Mouse (Mus musculus): ENCODE data around the gene H2-DMb2. TPM values are rescaled to one million over a fixed set of nuclear protein-coding genes. Genes with fewer than 3 reads are reported as not detected.

H2-DMb2 gene
- polyA plus RNA-seq, 1 experiment from 2014 or later: 0.40 TPM

DNA sequence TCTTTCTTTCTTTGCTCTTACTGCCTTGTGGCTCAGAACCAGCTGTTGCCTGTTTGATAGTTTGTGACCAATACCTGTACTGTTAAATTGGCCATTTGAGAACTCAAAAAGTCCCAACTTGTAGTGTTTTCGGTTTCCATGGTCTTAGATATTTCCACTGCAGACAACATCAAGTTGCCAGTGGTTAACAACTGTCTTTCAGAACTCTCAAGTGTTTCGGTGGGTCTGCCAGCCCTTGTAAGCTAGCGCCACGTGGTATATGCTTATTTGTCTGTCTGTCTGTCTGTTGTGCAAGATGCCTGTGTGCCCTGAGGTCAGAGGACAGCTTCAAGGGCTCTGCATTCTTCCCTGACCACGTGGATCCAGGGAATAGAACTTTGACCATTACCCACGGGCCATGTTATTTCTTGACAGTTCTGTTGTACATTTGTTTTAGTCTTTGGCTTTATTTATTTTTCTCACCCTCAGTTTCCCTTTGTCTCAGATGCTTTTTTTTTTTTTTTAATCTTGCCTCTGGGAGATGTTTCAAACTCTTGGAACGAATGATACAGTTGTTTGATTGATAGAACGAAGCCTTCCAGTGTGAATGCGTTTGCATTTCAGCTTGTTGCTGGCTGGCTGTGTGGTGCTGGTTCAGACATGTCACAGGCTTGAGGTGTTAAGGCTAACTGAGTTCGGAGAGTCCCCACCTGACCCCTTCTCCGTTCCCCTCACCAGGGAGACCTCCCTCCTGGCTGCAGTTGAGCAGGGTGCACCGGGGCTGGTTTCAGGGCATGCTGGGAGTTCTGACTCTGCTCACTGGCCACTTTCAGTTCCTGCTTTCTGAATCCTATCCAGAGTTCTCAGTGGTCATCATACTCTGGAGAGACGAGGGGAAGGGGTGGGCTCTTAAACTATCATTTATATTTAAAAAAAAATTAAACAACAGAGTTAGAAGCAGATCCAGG, 37.1 kb downstream of the H2-DMb2 start:
- Histone ChIP-seq H3K27ac (no peak overlapping the region), H3K27me3 (ENCODE audit: low read depth, poor library complexity, severe bottlenecking) (peaks cover 24% of the 10 kb centered on the region), H3K4me3 (no peak overlapping the region), H3K4me1 (no peaks in the 10 kb centered on the region), H3K36me3 (no peaks in the 10 kb centered on the region), H3K9me3 (replicated peaks) (no peaks in the 10 kb centered on the region; the same call in 1 of the 2 replicates)
- no peak for DNase-seq (ENCODE audit: low spot score)
- 77% methylated on average over 13 of the region's 13 CpGs for WGBS

DNA sequence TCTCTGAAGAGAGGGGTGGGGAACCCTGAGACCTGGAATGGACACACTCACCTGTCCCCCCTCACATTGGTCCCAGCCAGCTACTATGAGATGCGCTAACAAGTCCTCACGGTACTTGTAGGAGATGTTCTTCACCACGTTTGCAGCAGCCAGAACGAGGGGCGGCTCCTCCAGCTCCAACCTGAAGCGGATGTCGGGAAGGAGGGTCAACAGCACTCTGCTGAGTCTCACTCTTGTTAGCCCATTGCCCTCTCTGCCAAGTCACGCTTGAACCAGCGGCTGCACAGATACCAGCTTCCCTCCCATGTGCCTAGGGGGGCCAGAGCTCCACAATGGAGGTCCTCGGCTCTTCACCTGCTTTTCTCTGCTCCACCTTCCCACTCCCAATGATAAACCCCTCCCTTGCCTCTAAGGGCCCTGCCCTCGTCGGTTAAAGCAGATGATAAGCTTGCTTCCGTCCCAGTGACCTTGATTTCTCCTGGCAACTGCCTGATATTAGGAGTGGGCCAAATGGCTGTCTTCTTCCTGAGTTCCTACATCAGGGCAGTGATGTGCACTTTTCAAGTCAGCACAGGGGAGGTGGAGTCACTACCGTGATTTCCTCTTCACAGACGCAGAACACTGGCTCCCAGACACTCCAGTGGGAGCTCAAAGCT, 40.6 kb downstream of the H2-DMb2 start:
- no peaks in the 10 kb centered on the region for H3K9me3 ChIP-seq (replicated peaks)
- no peak overlapping the region for H3K4me3 ChIP-seq
- H3K27me3 ChIP-seq (ENCODE audit: low read depth, poor library complexity, severe bottlenecking): peaks cover 57% of the 10 kb centered on the region
- H3K4me1 ChIP-seq: peaks cover 18% of the 10 kb centered on the region
- H3K27ac ChIP-seq: no peak overlapping the region
- 75% methylated on average over 15 of the region's 15 CpGs for WGBS
- H3K36me3 ChIP-seq: no peaks in the 10 kb centered on the region
- DNase-seq (ENCODE audit: low spot score): no peak

GRCm38 (mm10) chr17:34185526-34185925, 42.4 kb downstream of the H2-DMb2 start:
- WGBS: 88% methylated on average over 9 of the region's 9 CpGs
- H3K27me3 ChIP-seq (ENCODE audit: low read depth, poor library complexity, severe bottlenecking): peaks cover 76% of the 10 kb centered on the region
- H3K27ac ChIP-seq: no peak overlapping the region
- H3K4me1 ChIP-seq: peaks cover 18% of the 10 kb centered on the region
- no peak overlapping the region for H3K4me3 ChIP-seq
- H3K36me3 ChIP-seq: no peaks in the 10 kb centered on the region
- no peaks in the 10 kb centered on the region for H3K9me3 ChIP-seq (replicated peaks)
- DNase-seq (ENCODE audit: low spot score): no peak

- Histone ChIP-seq H3K27me3 (ENCODE audit: low read depth, poor library complexity, severe bottlenecking) (peaks cover 89% of the 10 kb centered on the region), H3K36me3 (no peaks in the 10 kb centered on the region), H3K4me1 (peaks cover 18% of the 10 kb centered on the region), H3K4me3 (peak overlapping the region; percentile 53), H3K27ac (peak overlapping the region; percentile 50), H3K9me3 (replicated peaks) (no peaks in the 10 kb centered on the region)
- no peak for DNase-seq (ENCODE audit: low spot score)
- WGBS: 4% methylated on average over 14 of the region's 14 CpGs
These were observed 43.8 kb downstream of the H2-DMb2 start for GRCm38 (mm10) chr17:34186885-34187260.

DNA sequence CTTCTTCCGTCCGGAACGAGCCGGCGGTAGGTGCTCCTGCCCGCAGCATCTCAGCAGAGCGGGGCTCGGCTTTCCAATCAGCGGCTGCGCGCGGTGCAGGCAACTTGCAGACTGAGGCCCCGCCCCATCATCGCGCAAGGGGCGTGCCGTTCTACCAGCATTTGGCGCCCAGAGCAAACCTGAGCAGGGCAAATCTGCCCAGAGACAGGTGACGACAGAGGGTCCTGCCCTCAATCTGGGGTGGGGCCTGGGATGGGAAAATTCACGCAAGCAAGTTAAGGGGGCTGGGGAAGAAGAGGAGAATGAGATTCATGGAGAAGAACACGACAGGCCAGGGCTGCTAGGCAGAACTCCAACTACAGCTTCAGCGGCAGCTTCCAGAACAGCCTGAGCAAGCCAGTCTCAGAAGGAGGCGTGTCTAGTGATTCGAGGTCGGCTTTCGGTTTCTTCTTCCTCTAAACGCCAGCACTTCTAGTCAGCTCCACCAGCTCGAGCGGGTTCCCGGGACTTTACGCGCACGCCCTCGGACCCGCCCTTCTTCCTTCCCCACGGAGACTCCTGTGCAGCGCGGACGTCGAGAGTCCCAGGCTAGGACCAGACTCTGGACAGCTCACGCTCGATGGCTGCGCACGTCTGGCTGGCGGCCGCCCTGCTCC, 44.3 kb downstream of the H2-DMb2 start, which contains the start of the genes Tap1 and Psmb9:
Gene Tap1 (plus strand): TSS at position 293 of the 656 bp plus-strand sequence.
Gene Psmb9 (minus strand): TSS at position 504 of the 656 bp plus-strand sequence.
- Histone ChIP-seq H3K4me3 (peak within 1 kb of the TSS; percentile 53), H3K4me1 (peaks cover 18% of the 10 kb centered on the region), H3K9me3 (replicated peaks) (no peaks in the 10 kb centered on the region), H3K27ac (peak within 1 kb of the TSS; percentile 50), H3K27me3 (ENCODE audit: low read depth, poor library complexity, severe bottlenecking) (peaks cover 94% of the 10 kb centered on the region), H3K36me3 (no peaks in the 10 kb centered on the region)
- WGBS: under 1% methylated on average over 46 of the region's 46 CpGs
- peak; percentile 97 for DNase-seq (ENCODE audit: low spot score)

GRCm38 (mm10) chr17:34188010-34188409, 44.9 kb downstream of the H2-DMb2 start:
- peak overlapping the region; percentile 53 for H3K4me3 ChIP-seq
- peaks cover 18% of the 10 kb centered on the region for H3K4me1 ChIP-seq
- no peaks in the 10 kb centered on the region for H3K36me3 ChIP-seq
- peak overlapping the region; percentile 50; the same call in 1 of the 2 replicates for H3K27ac ChIP-seq
- no peaks in the 10 kb centered on the region for H3K9me3 ChIP-seq (replicated peaks)
- no peak for DNase-seq (ENCODE audit: low spot score)
- WGBS: 3% methylated on average over 20 of the region's 20 CpGs
- H3K27me3 ChIP-seq (ENCODE audit: low read depth, poor library complexity, severe bottlenecking): peaks cover 98% of the 10 kb centered on the region

DNA sequence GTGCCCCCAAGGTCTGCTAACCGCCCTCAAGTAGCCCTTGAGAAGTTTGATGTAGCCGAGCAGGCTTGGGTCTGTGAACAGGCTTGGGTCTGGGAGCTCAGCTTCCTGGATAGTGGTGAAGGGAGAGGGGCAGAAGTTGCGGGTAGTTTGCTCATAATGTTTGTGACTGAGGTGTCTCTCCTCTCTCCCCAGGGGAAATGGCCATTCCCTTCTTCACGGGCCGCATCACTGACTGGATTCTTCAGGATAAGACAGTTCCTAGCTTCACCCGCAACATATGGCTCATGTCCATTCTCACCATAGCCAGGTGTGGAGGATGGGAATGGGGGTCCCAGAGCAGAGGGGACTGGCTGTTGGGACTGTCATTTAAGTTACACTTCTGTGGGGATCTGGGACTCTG, 45.9 kb downstream of the H2-DMb2 start:
- Histone ChIP-seq H3K9me3 (replicated peaks) (no peaks in the 10 kb centered on the region), H3K4me1 (peaks cover 18% of the 10 kb centered on the region), H3K27ac (no peak overlapping the region), H3K4me3 (no peak overlapping the region), H3K36me3 (no peaks in the 10 kb centered on the region), H3K27me3 (ENCODE audit: low read depth, poor library complexity, severe bottlenecking) (peaks cover 98% of the 10 kb centered on the region)
- WGBS: 70% methylated on average over 6 of the region's 6 CpGs
- no peak for DNase-seq (ENCODE audit: low spot score)

DNA sequence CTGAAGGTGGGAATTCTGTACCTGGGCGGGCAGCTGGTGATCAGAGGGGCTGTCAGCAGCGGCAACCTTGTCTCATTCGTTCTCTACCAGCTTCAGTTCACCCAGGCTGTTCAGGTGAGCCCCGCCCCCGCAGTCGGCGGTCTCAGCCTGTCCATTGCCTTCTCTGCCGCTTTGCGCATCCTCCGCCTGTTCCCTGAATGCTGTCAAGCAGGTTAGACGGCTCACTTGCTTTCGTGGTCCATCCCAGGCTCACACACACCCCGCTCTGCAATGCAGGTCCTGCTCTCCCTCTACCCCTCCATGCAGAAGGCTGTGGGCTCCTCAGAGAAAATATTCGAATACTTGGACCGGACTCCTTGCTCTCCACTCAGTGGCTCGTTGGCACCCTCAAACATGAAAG, 49.7 kb downstream of the H2-DMb2 start:
- Histone ChIP-seq H3K9me3 (replicated peaks) (no peaks in the 10 kb centered on the region), H3K4me3 (no peak overlapping the region), H3K4me1 (peaks cover 20% of the 10 kb centered on the region), H3K36me3 (no peaks in the 10 kb centered on the region), H3K27me3 (ENCODE audit: low read depth, poor library complexity, severe bottlenecking) (peaks cover 98% of the 10 kb centered on the region), H3K27ac (no peak overlapping the region)
- no peak for DNase-seq (ENCODE audit: low spot score)
- whole genome bisulfite sequencing: 24% methylated on average over 16 of the region's 16 CpGs

- no peak for DNase-seq (ENCODE audit: low spot score)
- Histone ChIP-seq H3K4me3 (no peak overlapping the region), H3K36me3 (no peaks in the 10 kb centered on the region), H3K27ac (no peak overlapping the region), H3K9me3 (replicated peaks) (no peaks in the 10 kb centered on the region), H3K27me3 (ENCODE audit: low read depth, poor library complexity, severe bottlenecking) (peaks cover 98% of the 10 kb centered on the region), H3K4me1 (peaks cover 20% of the 10 kb centered on the region)
- 61% methylated on average over 8 of the region's 8 CpGs for WGBS
These were observed 50.4 kb downstream of the H2-DMb2 start for GRCm38 (mm10) chr17:34193468-34193867.

- Histone ChIP-seq H3K4me3 (no peak overlapping the region), H3K27me3 (ENCODE audit: low read depth, poor library complexity, severe bottlenecking) (peaks cover 99% of the 10 kb centered on the region), H3K9me3 (replicated peaks) (no peaks in the 10 kb centered on the region), H3K27ac (no peak overlapping the region), H3K36me3 (no peaks in the 10 kb centered on the region), H3K4me1 (peaks cover 22% of the 10 kb centered on the region)
- no peak for DNase-seq (ENCODE audit: low spot score)
- 89% methylated on average over 4 of the region's 4 CpGs for WGBS
These were observed 51.6 kb downstream of the H2-DMb2 start for GRCm38 (mm10) chr17:34194723-34195122.

DNA sequence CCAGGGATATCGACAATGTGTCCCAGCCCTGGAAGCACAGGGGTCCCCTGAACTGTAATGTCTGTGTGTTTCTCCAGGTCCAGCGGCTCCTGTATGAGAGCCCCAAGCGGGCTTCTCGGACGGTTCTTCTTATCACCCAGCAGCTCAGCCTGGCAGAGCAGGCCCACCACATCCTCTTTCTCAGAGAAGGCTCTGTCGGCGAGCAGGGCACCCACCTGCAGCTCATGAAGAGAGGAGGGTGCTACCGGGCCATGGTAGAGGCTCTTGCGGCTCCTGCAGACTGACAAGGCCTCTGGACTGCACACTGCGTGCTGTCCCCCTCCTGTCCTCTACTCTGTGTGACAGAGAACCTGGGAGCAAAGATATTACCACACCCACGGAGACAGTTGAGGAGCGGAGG, 53.4 kb downstream of the H2-DMb2 start:
- WGBS: 37% methylated on average over 12 of the region's 12 CpGs

DNA sequence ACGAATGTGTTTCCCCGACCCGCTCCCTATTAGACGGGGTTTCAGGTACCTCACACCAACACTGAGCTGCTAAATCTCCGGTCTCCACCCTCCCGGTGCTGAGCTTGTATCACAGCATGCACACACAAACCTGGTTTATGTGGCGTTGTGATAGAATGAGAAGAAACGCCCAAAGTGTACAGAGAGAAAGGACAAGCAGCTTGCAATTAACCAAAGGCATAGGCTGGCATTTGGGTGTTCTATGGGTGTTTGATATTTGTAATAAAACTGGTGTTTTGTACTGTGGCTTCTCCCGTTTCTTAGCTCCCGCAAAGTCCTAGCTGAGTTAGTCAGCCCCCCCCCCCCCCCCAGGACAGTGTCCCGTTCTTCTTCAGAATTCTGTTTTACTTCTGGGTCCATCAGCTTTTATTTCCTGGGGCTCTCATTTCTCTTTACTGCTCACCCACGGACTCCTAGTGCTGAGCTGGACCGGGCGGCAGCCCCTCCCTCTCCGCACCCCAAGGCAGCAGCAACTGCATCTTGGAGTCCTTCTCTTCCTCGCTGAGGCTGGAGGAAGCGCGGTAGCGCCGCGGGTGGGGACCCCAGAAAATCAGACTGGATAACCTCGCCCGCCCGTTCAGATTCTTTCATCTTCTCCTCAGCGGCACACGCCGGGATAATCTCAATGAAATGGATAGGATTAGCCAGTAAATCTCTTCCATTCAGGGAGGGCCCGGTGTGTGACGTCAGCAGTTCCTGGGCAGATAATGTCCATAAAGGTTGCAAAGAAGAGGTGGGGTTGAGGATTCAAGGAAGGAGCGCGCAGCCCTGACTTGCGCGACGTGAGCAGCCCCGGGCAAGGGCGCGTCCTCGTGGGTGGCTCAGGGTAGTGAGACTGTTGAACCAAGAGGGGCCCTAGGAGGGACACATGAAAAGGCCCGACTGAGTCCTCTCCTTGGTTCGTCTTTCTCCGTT, 54.1 kb downstream of the H2-DMb2 start, which contains the start of gene Psmb8:
Gene Psmb8 (plus strand): TSS at position 781 of the 954 bp plus-strand sequence.
- Histone ChIP-seq H3K9me3 (replicated peaks) (no peaks in the 10 kb centered on the region), H3K27me3 (ENCODE audit: low read depth, poor library complexity, severe bottlenecking) (peaks cover 96% of the 10 kb centered on the region), H3K4me1 (peaks cover 22% of the 10 kb centered on the region), H3K27ac (no peak within 1 kb of the TSS), H3K36me3 (no peaks in the 10 kb centered on the region), H3K4me3 (peak within 1 kb of the TSS; percentile 42)
- 4% methylated on average over 41 of the region's 41 CpGs for WGBS
- peak; percentile 80 for DNase-seq (ENCODE audit: low spot score)

More for the DNA sequence above, 53.4 kb downstream of the H2-DMb2 start:
- no peak overlapping the region for H3K4me3 ChIP-seq
- H3K36me3 ChIP-seq: no peaks in the 10 kb centered on the region
- H3K27me3 ChIP-seq (ENCODE audit: low read depth, poor library complexity, severe bottlenecking): peaks cover 99% of the 10 kb centered on the region
- peaks cover 22% of the 10 kb centered on the region for H3K4me1 ChIP-seq
- H3K27ac ChIP-seq: no peak overlapping the region
- no peaks in the 10 kb centered on the region for H3K9me3 ChIP-seq (replicated peaks)
- no peak for DNase-seq (ENCODE audit: low spot score)

Data from limb, embryonic 10.5 days (tissue).